Mouse (Mus musculus) intestine, embryonic 16.5 days (tissue): ENCODE results near the gene Glt6d1. TPM values are rescaled to one million over a fixed set of nuclear protein-coding genes. Genes with fewer than 3 reads are reported as not detected.

ENCODE experiments used
- polyA plus RNA-seq: library from polyadenylated mRNA; unstranded; fragments of >200 nt; fragmentation: Nextera tagmentation; extraction: Ambion mirVana; gene quantifications from 2 replicates; pipeline ENCODE4 v1.2.1, GENCODE M21; 2015

Gene Glt6d1
- polyA plus RNA-seq, 1 experiment from 2014 or later = not detected

Other genes starting within 250 kb of the Glt6d1 start
- gene Mamdc4, start 241.0 kb downstream of the Glt6d1 start, polyA plus RNA-seq = 582 and 797 TPM in 2 replicates
- gene Phpt1, start 240.6 kb downstream of the Glt6d1 start, polyA plus RNA-seq = 145 and 176 TPM in 2 replicates
- gene Ajm1, start 234.1 kb downstream of the Glt6d1 start, polyA plus RNA-seq = 0.93 and 1.4 TPM in 2 replicates
- 45.8 and 52.7 TPM in 2 replicates for gene Rabl6, start 207.3 kb downstream of the Glt6d1 start, polyA plus RNA-seq
- 0.12 and 0.18 TPM in 2 replicates for gene Ccdc183, start 198.2 kb downstream of the Glt6d1 start, polyA plus RNA-seq
- gene Tmem141, start 193.8 kb downstream of the Glt6d1 start, polyA plus RNA-seq = 25.4 and 26.6 TPM in 2 replicates
- 6.6 and 7.1 TPM in 2 replicates for gene Fcna, start 187.8 kb downstream of the Glt6d1 start, polyA plus RNA-seq
- not detected in 2 replicates for gene Lcn8, start 162.7 kb downstream of the Glt6d1 start, polyA plus RNA-seq
- not detected in 2 replicates for gene Lcn5, start 157.9 kb downstream of the Glt6d1 start, polyA plus RNA-seq
- not detected in 2 replicates for gene Lcn6, start 139.1 kb downstream of the Glt6d1 start, polyA plus RNA-seq
- gene Lcn10, start 133.1 kb downstream of the Glt6d1 start, polyA plus RNA-seq = not detected in 2 replicates
- gene Obp2a, start 115.8 kb downstream of the Glt6d1 start, polyA plus RNA-seq = not detected in 2 replicates
- 82.8 and 94.2 TPM in 2 replicates for gene Bmyc, start 109.1 kb downstream of the Glt6d1 start, polyA plus RNA-seq
- not detected in 2 replicates for gene Obp2b, start 78.8 kb downstream of the Glt6d1 start, polyA plus RNA-seq
- not detected in 2 replicates for gene Lcn3, start 50.3 kb downstream of the Glt6d1 start, polyA plus RNA-seq
- not detected in 2 replicates for gene Lcn11, start 38.8 kb downstream of the Glt6d1 start, polyA plus RNA-seq
- not detected in 2 replicates for gene Gm13539, start 33.6 kb downstream of the Glt6d1 start, polyA plus RNA-seq
- not detected in 2 replicates for gene Lcn9, start 7.3 kb upstream of the Glt6d1 start, polyA plus RNA-seq
- not detected in 2 replicates for gene Sohlh1, start 31.4 kb upstream of the Glt6d1 start, polyA plus RNA-seq
- gene Kcnt1, start 47.9 kb upstream of the Glt6d1 start, polyA plus RNA-seq = 0.31 and 0.54 TPM in 2 replicates
- gene Camsap1, start 167.4 kb upstream of the Glt6d1 start, polyA plus RNA-seq = 3.3 and 4.2 TPM in 2 replicates
- 75.8 and 80.1 TPM in 2 replicates for gene Ubac1, start 205.9 kb upstream of the Glt6d1 start, polyA plus RNA-seq